Mouse (Mus musculus) C2C12 (cell line): ENCODE results near the gene Plekhh2. TPM values are rescaled to one million over a fixed set of nuclear protein-coding genes. Genes with fewer than 3 reads are reported as not detected.

Source experiments
- H3K27me3 ChIP-seq: one replicate; pipeline ENCODE4 v1.6.1; 2011; ENCODE audit not compliant: control insufficient read depth, insufficient read depth, insufficient read length
- H3K36me3 ChIP-seq: one replicate; pipeline ENCODE4 v1.6.1; 2011; ENCODE audit not compliant: control insufficient read depth, insufficient read depth
- H3K4me3 ChIP-seq: one replicate; pipeline ENCODE4 v1.5.1; 2011; ENCODE audit warnings: mild to moderate bottlenecking, control low read depth; ENCODE audit not compliant: poor library complexity, insufficient read depth, severe bottlenecking
- H3K79me2 ChIP-seq: one replicate; pipeline ENCODE4 v1.6.1; 2011; ENCODE audit not compliant: control insufficient read depth, insufficient read depth
- H3K79me3 ChIP-seq: one replicate; pipeline ENCODE4 v1.6.1; 2011; ENCODE audit warnings: low read depth, control low read depth
- H3ac ChIP-seq: one replicate; pipeline ENCODE3; 2011; ENCODE audit warnings: low read depth; ENCODE audit not compliant: control insufficient read depth, insufficient read length
- CEBPB ChIP-seq: IDR thresholded peaks from one replicate; pipeline ENCODE4 v1.6.1; 2011; ENCODE audit warnings: low read depth, mild to moderate bottlenecking, control low read depth, moderate library complexity
- CTCF ChIP-seq: IDR thresholded peaks from one replicate; pipeline ENCODE4 v1.5.1; 2011; ENCODE audit not compliant: control insufficient read depth, insufficient read depth, insufficient read length
- FOSL1 ChIP-seq: IDR thresholded peaks from one replicate; pipeline ENCODE4 v1.8.0; 2011; ENCODE audit warnings: mild to moderate bottlenecking, low read length; ENCODE audit not compliant: poor library complexity, insufficient read depth, severe bottlenecking
- MAX ChIP-seq: IDR thresholded peaks from one replicate; pipeline ENCODE4 v1.6.1; 2011; ENCODE audit warnings: mild to moderate bottlenecking, control low read depth
- MYOD1 ChIP-seq: IDR thresholded peaks from one replicate; pipeline ENCODE4 v1.6.1; 2011; ENCODE audit warnings: low read depth; ENCODE audit not compliant: control insufficient read depth, insufficient read length
- MYOG ChIP-seq: IDR thresholded peaks from one replicate; pipeline ENCODE4 v1.6.1; 2011; ENCODE audit not compliant: control insufficient read depth, insufficient read length; ENCODE audit errors: extremely low read depth
- USF1 ChIP-seq: IDR thresholded peaks from one replicate; pipeline ENCODE4 v1.6.1; 2011; ENCODE audit warnings: low read depth, mild to moderate bottlenecking, control low read depth, moderate library complexity
- polyA plus RNA-seq: library from polyadenylated mRNA; unstranded; fragments of >200 nt; fragmentation: generic; extraction: Trizol; gene quantifications from one replicate; pipeline ENCODE4 v1.2.1, GENCODE M21; 2012; ENCODE audit warnings: missing spikeins

Gene Plekhh2
- polyA plus RNA-seq, 1 experiment, result 8.7 TPM

- H3ac ChIP-seq, result no peak overlapping the region
- no peak overlapping the region for H3K4me3 ChIP-seq
- no peak for TF ChIP-seq MYOD1
- no peak for TF ChIP-seq MYOG
- TF ChIP-seq USF1, result no peak
- no peak for TF ChIP-seq CEBPB
- TF ChIP-seq CTCF, result no peak
- TF ChIP-seq MAX, result no peak
- no peak for TF ChIP-seq FOSL1
- H3K79me3 ChIP-seq, result no peaks in the 10 kb centered on the region
- H3K27me3 ChIP-seq, result no peaks in the 10 kb centered on the region
- H3K79me2 ChIP-seq, result peaks cover 14% of the 10 kb centered on the region
- no peaks in the 10 kb centered on the region for H3K36me3 ChIP-seq
These were observed 3.0 kb upstream of the Plekhh2 start for GRCm38 (mm10) chr17:84508736-84509135.

- Histone ChIP-seq H3K27me3 (no peaks in the 10 kb centered on the region), H3K79me3 (no peaks in the 10 kb centered on the region)
These were observed 2.5 kb upstream of the Plekhh2 start for GRCm38 (mm10) chr17:84509176-84509575.

GRCm38 (mm10) chr17:84510355-84510754, 1.3 kb upstream of the Plekhh2 start:
- no peak overlapping the region for H3ac ChIP-seq
- no peaks in the 10 kb centered on the region for H3K36me3 ChIP-seq
- H3K4me3 ChIP-seq, result no peak overlapping the region
- H3K27me3 ChIP-seq, result no peaks in the 10 kb centered on the region
- H3K79me2 ChIP-seq, result peaks cover 17% of the 10 kb centered on the region
- no peaks in the 10 kb centered on the region for H3K79me3 ChIP-seq
- TF ChIP-seq MAX (peak; percentile 51), FOSL1 (no peak), MYOD1 (no peak), CTCF (no peak), USF1 (no peak)

More at GRCm38 (mm10) chr17:84509176-84509575, 2.5 kb upstream of the Plekhh2 start:
- Histone ChIP-seq H3K36me3 (no peaks in the 10 kb centered on the region), H3K4me3 (no peak overlapping the region), H3K79me2 (peaks cover 14% of the 10 kb centered on the region), H3ac (no peak overlapping the region)
- TF ChIP-seq FOSL1 (no peak), MAX (no peak), CTCF (no peak), MYOG (no peak), USF1 (no peak), MYOD1 (no peak), CEBPB (no peak)

GRCm38 (mm10) chr17:84510961-84511639, 595 bp upstream of the Plekhh2 start:
- Histone ChIP-seq H3K79me3 (peaks cover 3% of the 10 kb centered on the region), H3K4me3 (peak overlapping the region; percentile 69)
- TF ChIP-seq CTCF, result no peak
- no peak for TF ChIP-seq MYOG
- peak; percentile 63 for TF ChIP-seq MYOD1
- peak; percentile 59 for TF ChIP-seq CEBPB
- TF ChIP-seq MAX, result no peak
- no peak for TF ChIP-seq USF1

GRCm38 (mm10) chr17:84512516-84513085, 906 bp downstream of the Plekhh2 start:
- H3K4me3 ChIP-seq, result peak overlapping the region; percentile 69
- peaks cover 9% of the 10 kb centered on the region for H3K79me3 ChIP-seq
- H3ac ChIP-seq, result peak overlapping the region; percentile 90
- H3K36me3 ChIP-seq, result no peaks in the 10 kb centered on the region
- no peaks in the 10 kb centered on the region for H3K27me3 ChIP-seq
- peaks cover 37% of the 10 kb centered on the region for H3K79me2 ChIP-seq
- no peak for TF ChIP-seq MAX
- no peak for TF ChIP-seq CTCF

More at GRCm38 (mm10) chr17:84510961-84511639, 595 bp upstream of the Plekhh2 start:
- no peaks in the 10 kb centered on the region for H3K27me3 ChIP-seq
- no peaks in the 10 kb centered on the region for H3K36me3 ChIP-seq
- peak overlapping the region; percentile 34 for H3ac ChIP-seq
- peaks cover 24% of the 10 kb centered on the region for H3K79me2 ChIP-seq

- Histone ChIP-seq H3ac (no peak overlapping the region), H3K4me3 (no peak overlapping the region), H3K36me3 (no peaks in the 10 kb centered on the region), H3K27me3 (no peaks in the 10 kb centered on the region), H3K79me2 (peaks cover 66% of the 10 kb centered on the region), H3K79me3 (peaks cover 21% of the 10 kb centered on the region)
- TF ChIP-seq MYOD1, result no peak
- no peak for TF ChIP-seq CEBPB
- TF ChIP-seq FOSL1, result no peak
- TF ChIP-seq USF1, result no peak
- no peak for TF ChIP-seq CTCF
- TF ChIP-seq MAX, result no peak
- TF ChIP-seq MYOG, result no peak
These were observed 4.2 kb downstream of the Plekhh2 start for GRCm38 (mm10) chr17:84515901-84516300.
